Mouse (Mus musculus): ENCODE measurements around the gene Tmem164. TPM values are rescaled to one million over a fixed set of nuclear protein-coding genes. Genes with fewer than 3 reads are reported as not detected.

The Tmem164 gene
- polyA plus RNA-seq, 1 experiment from 2014 or later: 21.4 TPM

- Histone ChIP-seq H3K4me1 (ENCODE audit: control insufficient read depth, insufficient read depth, low read length) (peaks cover 13% of the 10 kb centered on the region), H3K9me3 (replicated peaks; ENCODE audit: control insufficient read depth, low read length, poor library complexity, severe bottlenecking) (no peaks in the 10 kb centered on the region), H3K27ac (ENCODE audit: low read length) (no peak overlapping the region), H3K36me3 (ENCODE audit: control insufficient read depth, insufficient read depth, low read length) (no peaks in the 10 kb centered on the region), H3K4me3 (ENCODE audit: low read depth, low read length) (peak overlapping the region; percentile 60), H3K9ac (ENCODE audit: low read depth, low read length) (no peak overlapping the region), H3K4me2 (ENCODE audit: low read length) (peak overlapping the region; percentile 56), H3K27me3 (ENCODE audit: control insufficient read depth, insufficient read depth, low read depth, low read length) (0 out of 2 replicates have a peak, but pooled peaks cover 3% of the 10 kb centered on the region)
- 51% methylated on average over 5 of the region's 5 CpGs for WGBS
- ATAC-seq: no peak
Observed at GRCm38 (mm10) chrX:142682990-142683389, 1.8 kb downstream of the Tmem164 start.

GRCm38 (mm10) chrX:142684674-142685073 is 3.5 kb downstream of the Tmem164 start:
- Histone ChIP-seq H3K9me3 (replicated peaks; ENCODE audit: control insufficient read depth, low read length, poor library complexity, severe bottlenecking) (no peaks in the 10 kb centered on the region), H3K4me3 (ENCODE audit: low read depth, low read length) (no peak overlapping the region), H3K27me3 (ENCODE audit: control insufficient read depth, insufficient read depth, low read depth, low read length) (no peaks in the 10 kb centered on the region), H3K36me3 (ENCODE audit: control insufficient read depth, insufficient read depth, low read length) (no peaks in the 10 kb centered on the region), H3K27ac (ENCODE audit: low read length) (no peak overlapping the region), H3K9ac (ENCODE audit: low read depth, low read length) (no peak overlapping the region), H3K4me1 (ENCODE audit: control insufficient read depth, insufficient read depth, low read length) (peaks cover 13% of the 10 kb centered on the region), H3K4me2 (ENCODE audit: low read length) (no peak overlapping the region)
- ATAC-seq: no peak
- WGBS: 33% methylated on average over 4 of the region's 4 CpGs

- Histone ChIP-seq H3K27me3 (ENCODE audit: control insufficient read depth, insufficient read depth, low read depth, low read length) (no peaks in the 10 kb centered on the region), H3K9ac (ENCODE audit: low read depth, low read length) (no peak overlapping the region), H3K4me2 (ENCODE audit: low read length) (no peak overlapping the region), H3K27ac (ENCODE audit: low read length) (no peak overlapping the region), H3K36me3 (ENCODE audit: control insufficient read depth, insufficient read depth, low read length) (no peaks in the 10 kb centered on the region), H3K4me1 (ENCODE audit: control insufficient read depth, insufficient read depth, low read length) (peaks cover 13% of the 10 kb centered on the region), H3K4me3 (ENCODE audit: low read depth, low read length) (no peak overlapping the region), H3K9me3 (replicated peaks; ENCODE audit: control insufficient read depth, low read length, poor library complexity, severe bottlenecking) (no peaks in the 10 kb centered on the region)
- WGBS: 64% methylated on average over 6 of the region's 6 CpGs
- no peak for ATAC-seq
Observed at GRCm38 (mm10) chrX:142685676-142686075, 4.5 kb downstream of the Tmem164 start.

- WGBS: 74% methylated on average over 9 of the region's 9 CpGs
- Histone ChIP-seq H3K9me3 (replicated peaks; ENCODE audit: control insufficient read depth, low read length, poor library complexity, severe bottlenecking) (no peaks in the 10 kb centered on the region), H3K36me3 (ENCODE audit: control insufficient read depth, insufficient read depth, low read length) (no peaks in the 10 kb centered on the region), H3K4me1 (ENCODE audit: control insufficient read depth, insufficient read depth, low read length) (peaks cover 9% of the 10 kb centered on the region), H3K4me2 (ENCODE audit: low read length) (no peak overlapping the region), H3K27ac (ENCODE audit: low read length) (no peak overlapping the region), H3K9ac (ENCODE audit: low read depth, low read length) (no peak overlapping the region), H3K27me3 (ENCODE audit: control insufficient read depth, insufficient read depth, low read depth, low read length) (no peaks in the 10 kb centered on the region), H3K4me3 (ENCODE audit: low read depth, low read length) (no peak overlapping the region)
- no peak for ATAC-seq
Observed at GRCm38 (mm10) chrX:142688509-142688908, 7.3 kb downstream of the Tmem164 start.

- Histone ChIP-seq H3K27ac (ENCODE audit: low read length) (no peak overlapping the region), H3K4me1 (ENCODE audit: control insufficient read depth, insufficient read depth, low read length) (no peaks in the 10 kb centered on the region), H3K36me3 (ENCODE audit: control insufficient read depth, insufficient read depth, low read length) (no peaks in the 10 kb centered on the region), H3K9me3 (replicated peaks; ENCODE audit: control insufficient read depth, low read length, poor library complexity, severe bottlenecking) (no peaks in the 10 kb centered on the region), H3K9ac (ENCODE audit: low read depth, low read length) (no peak overlapping the region), H3K27me3 (ENCODE audit: control insufficient read depth, insufficient read depth, low read depth, low read length) (peaks cover 3% of the 10 kb centered on the region; the same call in 1 of the 2 replicates), H3K4me3 (ENCODE audit: low read depth, low read length) (no peak overlapping the region), H3K4me2 (ENCODE audit: low read length) (no peak overlapping the region)
- WGBS: 42% methylated on average over 2 of the region's 2 CpGs
- no peak for ATAC-seq
Observed at GRCm38 (mm10) chrX:142693256-142693655, 12.1 kb downstream of the Tmem164 start.

- no peak overlapping the region for H3K4me3 ChIP-seq (ENCODE audit: low read depth, low read length)
- H3K4me2 ChIP-seq (ENCODE audit: low read length): no peak overlapping the region
- peaks cover 3% of the 10 kb centered on the region; the same call in 1 of the 2 replicates for H3K27me3 ChIP-seq (ENCODE audit: control insufficient read depth, insufficient read depth, low read depth, low read length)
- ATAC-seq: no peak
- H3K36me3 ChIP-seq (ENCODE audit: control insufficient read depth, insufficient read depth, low read length): no peaks in the 10 kb centered on the region
- no peak overlapping the region for H3K27ac ChIP-seq (ENCODE audit: low read length)
- no peak overlapping the region for H3K9ac ChIP-seq (ENCODE audit: low read depth, low read length)
- H3K9me3 ChIP-seq (replicated peaks; ENCODE audit: control insufficient read depth, low read length, poor library complexity, severe bottlenecking): no peaks in the 10 kb centered on the region
- WGBS: 88% methylated on average over 7 of the region's 7 CpGs
- no peaks in the 10 kb centered on the region for H3K4me1 ChIP-seq (ENCODE audit: control insufficient read depth, insufficient read depth, low read length)
Observed at GRCm38 (mm10) chrX:142694338-142694737, 13.1 kb downstream of the Tmem164 start.

GRCm38 (mm10) chrX:142694856-142695255 is 13.7 kb downstream of the Tmem164 start:
- WGBS: 76% methylated on average over 3 of the region's 3 CpGs
- Histone ChIP-seq H3K9ac (ENCODE audit: low read depth, low read length) (no peak overlapping the region), H3K9me3 (replicated peaks; ENCODE audit: control insufficient read depth, low read length, poor library complexity, severe bottlenecking) (no peaks in the 10 kb centered on the region)

GRCm38 (mm10) chrX:142696789-142697188 is 15.6 kb downstream of the Tmem164 start:
- Histone ChIP-seq H3K9ac (ENCODE audit: low read depth, low read length) (no peak overlapping the region), H3K4me2 (ENCODE audit: low read length) (no peak overlapping the region), H3K4me1 (ENCODE audit: control insufficient read depth, insufficient read depth, low read length) (no peaks in the 10 kb centered on the region), H3K27ac (ENCODE audit: low read length) (no peak overlapping the region), H3K9me3 (replicated peaks; ENCODE audit: control insufficient read depth, low read length, poor library complexity, severe bottlenecking) (no peaks in the 10 kb centered on the region), H3K36me3 (ENCODE audit: control insufficient read depth, insufficient read depth, low read length) (no peaks in the 10 kb centered on the region), H3K4me3 (ENCODE audit: low read depth, low read length) (no peak overlapping the region), H3K27me3 (ENCODE audit: control insufficient read depth, insufficient read depth, low read depth, low read length) (peaks cover 3% of the 10 kb centered on the region; the same call in 1 of the 2 replicates)
- 74% methylated on average over 11 of the region's 11 CpGs for WGBS
- ATAC-seq: no peak

More at GRCm38 (mm10) chrX:142694856-142695255, 13.7 kb downstream of the Tmem164 start:
- H3K4me1 ChIP-seq (ENCODE audit: control insufficient read depth, insufficient read depth, low read length): no peaks in the 10 kb centered on the region
- no peak for ATAC-seq
- no peak overlapping the region for H3K4me2 ChIP-seq (ENCODE audit: low read length)
- H3K4me3 ChIP-seq (ENCODE audit: low read depth, low read length): no peak overlapping the region
- H3K27ac ChIP-seq (ENCODE audit: low read length): no peak overlapping the region
- H3K36me3 ChIP-seq (ENCODE audit: control insufficient read depth, insufficient read depth, low read length): no peaks in the 10 kb centered on the region
- peaks cover 3% of the 10 kb centered on the region; the same call in 1 of the 2 replicates for H3K27me3 ChIP-seq (ENCODE audit: control insufficient read depth, insufficient read depth, low read depth, low read length)

GRCm38 (mm10) chrX:142697545-142698204 is 16.5 kb downstream of the Tmem164 start:
- Histone ChIP-seq H3K27me3 (ENCODE audit: control insufficient read depth, insufficient read depth, low read depth, low read length) (peaks cover 3% of the 10 kb centered on the region; the same call in 1 of the 2 replicates), H3K36me3 (ENCODE audit: control insufficient read depth, insufficient read depth, low read length) (no peaks in the 10 kb centered on the region), H3K27ac (ENCODE audit: low read length) (no peak overlapping the region), H3K4me1 (ENCODE audit: control insufficient read depth, insufficient read depth, low read length) (no peaks in the 10 kb centered on the region), H3K4me2 (ENCODE audit: low read length) (no peak overlapping the region), H3K4me3 (ENCODE audit: low read depth, low read length) (no peak overlapping the region), H3K9me3 (replicated peaks; ENCODE audit: control insufficient read depth, low read length, poor library complexity, severe bottlenecking) (no peaks in the 10 kb centered on the region), H3K9ac (ENCODE audit: low read depth, low read length) (no peak overlapping the region)
- WGBS: 72% methylated on average over 5 of the region's 5 CpGs
- ATAC-seq: no peak

All from midbrain, embryonic 16.5 days (tissue).